ENCODE assay signal across 7 mouse cellular contexts in the genomic region with DNA sequence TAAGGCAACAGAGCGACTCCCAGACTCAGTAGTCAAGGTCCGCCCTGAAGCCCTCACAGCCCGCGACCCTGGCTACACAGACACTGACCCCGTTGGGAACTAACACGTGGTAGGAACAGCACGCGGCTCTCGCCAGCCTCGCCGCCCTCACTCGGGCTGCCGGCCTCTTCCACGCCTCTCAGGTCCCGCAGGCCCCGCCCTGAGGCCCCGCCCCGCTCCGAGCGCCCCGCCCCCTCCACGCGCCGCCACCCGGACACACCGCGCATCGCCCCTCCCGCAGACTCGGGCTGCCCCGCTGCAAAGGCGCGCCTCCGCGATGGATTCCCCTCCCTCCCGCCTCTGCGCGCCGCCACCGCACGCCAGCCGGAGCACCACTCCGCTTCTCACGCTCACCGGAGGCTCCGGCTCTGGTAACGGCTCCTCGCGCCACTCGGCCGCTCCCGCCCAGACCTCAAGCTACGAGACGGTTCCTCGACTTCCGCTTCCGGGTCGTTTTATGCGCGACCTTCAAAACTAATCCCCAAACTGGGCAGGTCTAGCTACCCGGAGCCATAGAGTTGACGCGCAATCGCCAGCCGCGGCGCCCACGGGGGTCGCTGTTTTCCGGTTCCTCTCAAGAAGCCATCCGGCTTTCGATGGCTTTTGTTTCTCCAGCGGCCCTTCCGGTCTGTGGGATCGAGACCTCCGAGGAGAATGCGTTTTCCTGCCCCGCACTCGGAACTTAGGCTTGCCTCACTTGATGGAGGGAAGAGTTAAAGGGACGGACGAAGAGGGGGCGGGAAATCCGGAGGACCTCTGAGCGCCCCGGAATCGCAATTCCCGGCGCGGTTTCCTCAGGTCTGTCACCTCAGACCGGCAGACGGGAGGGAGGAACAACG. TPM values are rescaled to one million over a fixed set of nuclear protein-coding genes. Genes with fewer than 3 reads are reported as not detected.
A peak's percentile ranks its signal among the peaks of the same experiment; 100 is the strongest.
DNase-seq lines count a peak whose midpoint lies in the region; ATAC-seq lines count a peak whose summit lies in the region.

A gene (plus strand): TSS at position 567 of the 878 bp plus-strand sequence.

- intact Hi-C loops in gastrocnemius, postnatal 36 days (cut with DNase I), result loop anchor here (1.0 kb wide), 1 partner anchor 22 kb away; a partner anchor contains a TSS
- intact Hi-C loops in left cerebral cortex, postnatal 25 days (cut with DNase I), result loop anchor here (1.0 to 5.0 kb wide), 3 partner anchors 22 to 69 kb away; a partner anchor contains a TSS

- peak within 1 kb of the TSS; percentile 94 for H3K27ac ChIP-seq in intestine, embryonic 15.5 days
- peak within 1 kb of the TSS; percentile 99 for H3K27ac ChIP-seq in midbrain, embryonic 10.5 days (replicated peaks)

- no peaks in the 10 kb centered on the region for H3K27me3 ChIP-seq in intestine, embryonic 15.5 days (replicated peaks)
- no peaks in the 10 kb centered on the region for H3K27me3 ChIP-seq in midbrain, embryonic 10.5 days (ENCODE audit: low read depth, poor library complexity, severe bottlenecking)

- peak within 1 kb of the TSS; percentile 77 for H3K4me3 ChIP-seq in intestine, embryonic 15.5 days (replicated peaks)
- H3K4me3 ChIP-seq in midbrain, embryonic 10.5 days, result peak within 1 kb of the TSS; percentile 86

- peak within 1 kb of the TSS; percentile 92 for H3K4me2 ChIP-seq in intestine, embryonic 15.5 days (replicated peaks)

- ATAC-seq in intestine, embryonic 15.5 days, result peak; percentile 97

- peak within 1 kb of the TSS; percentile 76 for H3K9ac ChIP-seq in intestine, embryonic 15.5 days

- DNase-seq in adrenal gland, adult 2 months, result peak; percentile 96
- peak; percentile 95 for DNase-seq in embryo, embryonic 11.5 days (ENCODE audit: low read depth, low spot score)
- peak; percentile 88 to 97 for DNase-seq in gastrocnemius, postnatal 36 days
- peak; percentile 97 for DNase-seq in left cerebral cortex, postnatal 25 days (ENCODE audit: low spot score in 2 of 2)
- DNase-seq in midbrain, embryonic 10.5 days (ENCODE audit: low spot score), result peak; percentile 99
- peak; percentile 93 for DNase-seq in right cerebral cortex, postnatal 4 days

- peaks cover 41% of the 10 kb centered on the region for H3K36me3 ChIP-seq in intestine, embryonic 15.5 days
- H3K36me3 ChIP-seq in midbrain, embryonic 10.5 days, result peaks cover 61% of the 10 kb centered on the region

- no peaks in the 10 kb centered on the region for H3K9me3 ChIP-seq in intestine, embryonic 15.5 days
- no peaks in the 10 kb centered on the region for H3K9me3 ChIP-seq in midbrain, embryonic 10.5 days (replicated peaks)

- WGBS in intestine, embryonic 15.5 days, result under 1% methylated on average over 77 of the region's 92 CpGs
- WGBS in midbrain, embryonic 10.5 days, result under 1% methylated on average over 92 of the region's 92 CpGs

- H3K4me1 ChIP-seq in intestine, embryonic 15.5 days (replicated peaks), result peaks cover 22% of the 10 kb centered on the region
- H3K4me1 ChIP-seq in midbrain, embryonic 10.5 days, result peaks cover 29% of the 10 kb centered on the region

RNA-seq across cellular contexts. Expression of the gene that starts here (rescaled TPM):
- total RNA-seq in adrenal gland, adult 2 months (2021), result 10 to 100 TPM; 22.5 to 23.7 TPM
- 22.2 and 27.2 TPM in 2 replicates for polyA plus RNA-seq in adrenal gland, adult 2 months (2012; rRNA removed)
- total RNA-seq in gastrocnemius, postnatal 36 days (2021), result 10 to 100 TPM; 12.6 to 13.6 TPM
- 53.9 and 58.2 TPM in 2 replicates for polyA plus RNA-seq in intestine, embryonic 15.5 days (2015; fragmentation: Nextera tagmentation; extraction: Ambion mirVana)
- 10 to 100 TPM; 24.9 to 25.6 TPM for total RNA-seq in left cerebral cortex, postnatal 25 days (2021)
- polyA plus RNA-seq in midbrain, embryonic 10.5 days (2016; fragmentation: Nextera tagmentation; extraction: Ambion mirVana), result 86.9 and 89.4 TPM in 2 replicates

Comparison
In these comparisons a context has a peak if more than half of its experiments do, and no peak if none do; other contexts are left out.
1. Peak in every context shown above with its lines: DNase-seq, ATAC-seq, H3K4me3 ChIP-seq and H3K27ac ChIP-seq.